Mouse (Mus musculus) hindbrain, embryonic 14.5 days (tissue): ENCODE measurements around the gene Dlx3. TPM values are rescaled to one million over a fixed set of nuclear protein-coding genes. Genes with fewer than 3 reads are reported as not detected.

Experiments used
- ATAC-seq: fragments of 200-750 bp; cut with Nextera tagmentation; 2 replicates; pipeline ENCODE4 v1.8.0; 2017; ENCODE audit warnings: moderate number of reproducible peaks, mild to moderate bottlenecking, moderate TSS enrichment, moderate library complexity; ENCODE audit not compliant: low FRiP score
- DNase-seq: peaks from one replicate; pipeline ENCODE4 v3.0.0-alpha.2; 2015; ENCODE audit warnings: low spot score
- H3K27ac ChIP-seq: fragments of 300-500 bp; sonication (generic); 2 replicates; pipeline ENCODE4 v1.5.1; 2014; ENCODE audit warnings: mild to moderate bottlenecking, moderate library complexity
- H3K27me3 ChIP-seq: fragments of 300-500 bp; sonication (generic); 2 replicates; pipeline ENCODE4 v1.6.1; 2014; ENCODE audit warnings: mild to moderate bottlenecking, low read length, mixed read lengths; ENCODE audit not compliant: control insufficient read depth, insufficient read depth
- H3K36me3 ChIP-seq: fragments of 300-500 bp; sonication (generic); replicated peaks from 2 replicates; pipeline ENCODE4 v1.6.1; 2014; ENCODE audit not compliant: control insufficient read depth, insufficient read depth
- H3K4me1 ChIP-seq: fragments of 300-500 bp; sonication (generic); replicated peaks from 2 replicates; pipeline ENCODE4 v1.6.1; 2014; ENCODE audit warnings: antibody characterized with exemption, low read length, mixed read lengths; ENCODE audit not compliant: control insufficient read depth, insufficient read depth
- H3K4me2 ChIP-seq: fragments of 300-500 bp; sonication (generic); replicated peaks from 2 replicates; pipeline ENCODE4 v1.6.1; 2014; ENCODE audit warnings: mild to moderate bottlenecking, moderate library complexity
- H3K4me3 ChIP-seq: fragments of 300-500 bp; sonication (generic); replicated peaks from 2 replicates; pipeline ENCODE4 v1.5.1; 2014; ENCODE audit warnings: mild to moderate bottlenecking, low read length
- H3K9ac ChIP-seq: fragments of 300-500 bp; sonication (generic); 2 replicates; pipeline ENCODE4 v1.6.1; 2014
- H3K9me3 ChIP-seq: fragments of 300-500 bp; sonication (generic); 2 replicates; pipeline ENCODE4 v1.6.1; 2016; ENCODE audit warnings: low read length; ENCODE audit not compliant: control insufficient read depth
- WGBS: fragments of 180-500 bp; shearing (Covaris S2); extraction: QIAGEN DNeasy Blood & Tissue Kit; methylation state at CpG from one replicate; pipeline ENCODE4 v1.1.7; 2014; 5-methylcytosine and 5-hydroxymethylcytosine counted together
- polyA plus RNA-seq: library from polyadenylated mRNA; unstranded; fragments of >200 nt; fragmentation: Nextera tagmentation; extraction: Ambion mirVana; gene quantifications from 2 replicates; pipeline ENCODE4 v1.2.1, GENCODE M21; 2014

The Dlx3 gene
- polyA plus RNA-seq, 1 experiment from 2014 or later = 0.07 TPM

DNA sequence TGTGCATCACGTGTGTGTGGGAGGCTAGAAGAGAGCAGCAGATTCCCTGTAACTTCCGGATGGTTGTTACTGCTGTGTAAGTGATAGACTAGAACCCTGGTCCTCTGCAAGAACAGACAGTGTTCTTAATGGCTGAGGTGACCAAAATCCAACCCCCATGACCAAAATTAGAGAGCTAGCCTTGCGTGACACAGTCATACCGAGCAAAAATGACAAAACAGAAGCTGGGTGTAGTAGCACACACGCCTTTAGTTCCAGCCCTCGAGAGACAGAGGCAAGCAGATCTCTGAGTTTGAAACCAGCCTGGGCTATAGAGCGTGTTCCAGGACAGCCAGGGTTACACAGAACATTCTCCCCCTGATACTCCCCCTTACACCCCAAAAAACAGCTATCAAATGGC, 9.8 kb upstream of the Dlx3 start:
- DNase-seq (no peak), ATAC-seq (no peak)
- Histone ChIP-seq H3K4me1 (no peaks in the 10 kb centered on the region), H3K27me3 (0 out of 2 replicates have a peak, but pooled peaks cover 5% of the 10 kb centered on the region), H3K4me2 (no peak overlapping the region), H3K27ac (no peak overlapping the region), H3K9ac (no peak overlapping the region), H3K9me3 (no peaks in the 10 kb centered on the region), H3K4me3 (no peak overlapping the region), H3K36me3 (no peaks in the 10 kb centered on the region)
- WGBS = 89% methylated on average over 7 of the region's 7 CpGs

GRCm38 (mm10) chr11:95117030-95117429, 2.9 kb upstream of the Dlx3 start:
- 1% methylated on average over 6 of the region's 6 CpGs for WGBS
- H3K4me2 ChIP-seq = no peak overlapping the region
- no peak overlapping the region for H3K27ac ChIP-seq
- DNase-seq (peak; percentile 92), ATAC-seq (peak; percentile 61; the same call in 1 of the 2 replicates)
- peaks cover 43% of the 10 kb centered on the region for H3K27me3 ChIP-seq
- peaks cover 19% of the 10 kb centered on the region; the same call in 1 of the 2 replicates for H3K4me1 ChIP-seq
- H3K4me3 ChIP-seq = no peak overlapping the region
- no peaks in the 10 kb centered on the region for H3K36me3 ChIP-seq
- H3K9me3 ChIP-seq = no peaks in the 10 kb centered on the region
- H3K9ac ChIP-seq = no peak overlapping the region

- Histone ChIP-seq H3K4me2 (no peak overlapping the region), H3K4me3 (no peak overlapping the region), H3K27me3 (peaks cover 57% of the 10 kb centered on the region)
Observed at GRCm38 (mm10) chr11:95118505-95118904, 1.4 kb upstream of the Dlx3 start.

GRCm38 (mm10) chr11:95120633-95121020, 708 bp downstream of the Dlx3 start:
- no peaks in the 10 kb centered on the region for H3K36me3 ChIP-seq
- H3K4me3 ChIP-seq = peak overlapping the region; percentile 33
- no peaks in the 10 kb centered on the region for H3K9me3 ChIP-seq
- H3K9ac ChIP-seq = no peak overlapping the region
- no peak for ATAC-seq
- peaks cover 19% of the 10 kb centered on the region; the same call in 1 of the 2 replicates for H3K4me1 ChIP-seq
- H3K4me2 ChIP-seq = peak overlapping the region; percentile 68
- DNase-seq = no peak
- H3K27ac ChIP-seq = no peak overlapping the region
- under 1% methylated on average over 21 of the region's 21 CpGs for WGBS
- H3K27me3 ChIP-seq = peaks cover 78% of the 10 kb centered on the region

More at GRCm38 (mm10) chr11:95118505-95118904, 1.4 kb upstream of the Dlx3 start:
- no peak overlapping the region for H3K9ac ChIP-seq
- no peaks in the 10 kb centered on the region for H3K9me3 ChIP-seq
- DNase-seq = peak; percentile 82
- no peaks in the 10 kb centered on the region for H3K36me3 ChIP-seq
- peaks cover 19% of the 10 kb centered on the region; the same call in 1 of the 2 replicates for H3K4me1 ChIP-seq
- ATAC-seq = peak; percentile 72; the same call in 1 of the 2 replicates
- WGBS = 2% methylated on average over 8 of the region's 8 CpGs
- no peak overlapping the region for H3K27ac ChIP-seq

DNA sequence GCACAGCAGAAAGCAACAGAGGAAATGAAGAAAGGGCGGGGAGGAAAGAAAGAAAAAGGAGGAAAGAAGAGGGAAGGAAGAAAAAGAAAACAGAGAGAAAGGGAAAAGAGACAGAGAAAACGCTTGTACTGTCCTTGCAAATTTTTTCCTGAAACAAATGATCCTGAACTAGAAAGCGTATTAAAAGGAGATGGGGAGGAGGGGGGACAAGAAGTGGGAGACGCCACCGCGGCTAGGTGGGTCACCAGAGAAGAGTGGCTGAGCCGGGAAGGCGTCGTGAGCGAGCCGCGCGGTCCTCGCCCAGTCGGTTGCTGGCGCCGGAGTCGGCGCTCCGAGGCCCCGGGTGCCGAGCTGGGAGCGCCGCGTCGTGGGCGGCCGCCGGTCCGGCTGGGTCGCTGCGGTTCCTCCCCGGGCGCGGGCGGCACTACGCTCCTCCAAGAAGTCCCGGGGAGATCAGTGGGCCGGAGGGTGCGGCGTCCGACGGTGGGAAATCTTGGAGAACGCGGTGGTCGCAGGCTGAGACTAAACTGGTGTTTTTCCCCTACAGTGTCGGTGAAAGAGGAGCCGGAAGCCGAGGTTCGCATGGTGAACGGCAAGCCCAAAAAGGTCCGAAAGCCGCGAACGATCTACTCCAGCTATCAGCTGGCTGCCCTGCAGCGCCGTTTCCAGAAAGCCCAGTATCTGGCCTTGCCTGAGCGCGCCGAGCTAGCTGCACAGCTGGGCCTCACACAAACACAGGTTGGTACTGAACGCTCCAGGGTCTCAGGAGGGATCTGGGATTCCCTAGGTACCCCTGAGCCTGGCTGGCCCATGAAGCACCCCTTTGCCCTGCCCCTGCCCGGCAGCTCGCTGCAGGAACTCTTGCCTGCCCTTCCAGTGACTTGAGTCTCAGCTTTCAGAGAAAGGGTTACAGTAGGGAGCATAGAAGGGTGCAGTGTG, 1.5 kb downstream of the Dlx3 start:
- Histone ChIP-seq H3K4me1 (peaks cover 19% of the 10 kb centered on the region; the same call in 1 of the 2 replicates), H3K9ac (0 out of 2 replicates have a peak overlapping the region, but pooled peaks have one; percentile 16), H3K9me3 (no peaks in the 10 kb centered on the region), H3K36me3 (no peaks in the 10 kb centered on the region), H3K4me3 (peak overlapping the region; percentile 33), H3K27me3 (peaks cover 86% of the 10 kb centered on the region), H3K27ac (no peak overlapping the region), H3K4me2 (peak overlapping the region; percentile 68)
- DNase-seq (no peak), ATAC-seq (no peak)
- WGBS = 1% methylated on average over 54 of the region's 63 CpGs

DNA sequence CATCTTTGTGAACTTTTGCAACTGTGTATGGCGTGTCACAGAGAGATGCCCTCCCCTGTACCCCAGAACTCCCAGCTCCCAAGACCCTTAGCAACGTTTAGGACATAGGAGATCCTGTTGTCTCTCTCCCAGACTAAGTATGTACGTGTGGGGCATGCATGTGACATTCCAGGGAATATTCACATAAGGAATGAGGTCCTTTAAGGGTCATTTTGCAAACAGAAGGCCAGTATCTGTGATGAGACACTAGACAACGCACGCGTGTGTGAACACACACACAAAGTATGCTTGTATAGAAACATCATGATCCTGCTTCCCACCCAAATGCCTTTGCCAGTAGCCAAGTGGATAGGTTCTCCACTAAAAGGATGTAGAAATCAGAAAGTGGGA, 2.2 kb downstream of the Dlx3 start:
- ATAC-seq (no peak), DNase-seq (no peak)
- Histone ChIP-seq H3K36me3 (no peaks in the 10 kb centered on the region), H3K9ac (no peak overlapping the region), H3K4me2 (no peak overlapping the region), H3K27ac (no peak overlapping the region), H3K4me3 (no peak overlapping the region), H3K4me1 (peaks cover 19% of the 10 kb centered on the region; the same call in 1 of the 2 replicates), H3K9me3 (no peaks in the 10 kb centered on the region), H3K27me3 (peaks cover 86% of the 10 kb centered on the region)
- WGBS = 24% methylated on average over 6 of the region's 6 CpGs

GRCm38 (mm10) chr11:95125366-95125948, 5.5 kb downstream of the Dlx3 start:
- H3K27ac ChIP-seq = no peak overlapping the region
- WGBS = 19% methylated on average over 7 of the region's 7 CpGs
- no peak overlapping the region for H3K4me3 ChIP-seq
- DNase-seq = no peak
- no peaks in the 10 kb centered on the region for H3K36me3 ChIP-seq
- H3K9ac ChIP-seq = no peak overlapping the region
- H3K4me2 ChIP-seq = no peak overlapping the region
- H3K9me3 ChIP-seq = no peaks in the 10 kb centered on the region
- H3K27me3 ChIP-seq = peaks cover 63% of the 10 kb centered on the region
- peaks cover 10% of the 10 kb centered on the region; the same call in 1 of the 2 replicates for H3K4me1 ChIP-seq
- no peak for ATAC-seq

GRCm38 (mm10) chr11:95126272-95127245, 6.6 kb downstream of the Dlx3 start:
- Histone ChIP-seq H3K9ac (peak overlapping the region; percentile 7; the same call in 1 of the 2 replicates), H3K9me3 (no peaks in the 10 kb centered on the region), H3K4me2 (peak overlapping the region; percentile 39), H3K36me3 (no peaks in the 10 kb centered on the region), H3K4me3 (no peak overlapping the region), H3K27me3 (peaks cover 54% of the 10 kb centered on the region), H3K27ac (no peak overlapping the region), H3K4me1 (peaks cover 3% of the 10 kb centered on the region; the same call in 1 of the 2 replicates)
- no peak for DNase-seq
- WGBS = 3% methylated on average over 18 of the region's 20 CpGs
- ATAC-seq = peak; percentile 64; the same call in 1 of the 2 replicates
